9 mouse cellular contexts compared by ENCODE assay signal in genomic region chr14:121446951-121447350, GRCm38 (mm10). TPM values are rescaled to one million over a fixed set of nuclear protein-coding genes. Genes with fewer than 3 reads are reported as not detected.
A peak's percentile ranks its signal among the peaks of the same experiment; 100 is the strongest.
DNase-seq lines count a peak whose midpoint lies in the region; ATAC-seq and TF ChIP-seq lines count a peak whose summit lies in the region.
"Had no signal": no experiment of that assay in that cellular context is flagged by ENCODE, and none has a peak within 500 bp of the region (broad histone marks: within the 10 kb centered on the region; RNA-seq: fewer than 3 reads in every experiment).

No protein-coding gene starts in this region.

- 0 out of 2 replicates have a peak overlapping the region, but pooled peaks have one; percentile 16 for H3K9ac ChIP-seq in heart, embryonic 11.5 days (ENCODE audit: low read depth, low read length)
- H3K9ac ChIP-seq in ES-E14 (ENCODE audit: insufficient read depth, low read depth, low read length, poor library complexity, severe bottlenecking) = no peak overlapping the region
- no peak overlapping the region for H3K9ac ChIP-seq in embryonic facial prominence, embryonic 11.5 days (replicated peaks; ENCODE audit: low read length)
- no peak overlapping the region for H3K9ac ChIP-seq in intestine, embryonic 16.5 days (ENCODE audit: low read depth, low read length)
- peak overlapping the region; percentile 58 for H3K9ac ChIP-seq in neural tube, embryonic 13.5 days

- H3K4me1 ChIP-seq in heart, embryonic 11.5 days (ENCODE audit: control insufficient read depth, insufficient read depth, low read length) = peaks cover 12% of the 10 kb centered on the region
- H3K4me1 ChIP-seq in ES-E14 (ENCODE audit: control insufficient read depth in 2 of 2, insufficient read depth in 2 of 2, low read length in 2 of 2, poor library complexity in 1 of 2) = no peaks in the 10 kb centered on the region
- peaks cover 2% of the 10 kb centered on the region; the same call in 1 of the 2 replicates for H3K4me1 ChIP-seq in embryonic facial prominence, embryonic 11.5 days (ENCODE audit: control insufficient read depth, insufficient read depth, low read length)
- H3K4me1 ChIP-seq in intestine, embryonic 16.5 days (ENCODE audit: control insufficient read depth, insufficient read depth, low read length) = peaks cover 3% of the 10 kb centered on the region; the same call in 1 of the 2 replicates
- H3K4me1 ChIP-seq in neural tube, embryonic 13.5 days (replicated peaks) = peaks cover 11% of the 10 kb centered on the region

- no peaks in the 10 kb centered on the region for H3K9me3 ChIP-seq in heart, embryonic 11.5 days (replicated peaks; ENCODE audit: control insufficient read depth, low read length)
- no peaks in the 10 kb centered on the region for H3K9me3 ChIP-seq in ES-E14 (ENCODE audit: control insufficient read depth, insufficient read depth, low read depth, low read length)
- no peaks in the 10 kb centered on the region for H3K9me3 ChIP-seq in embryonic facial prominence, embryonic 11.5 days (replicated peaks; ENCODE audit: control insufficient read depth, low read length)
- no peaks in the 10 kb centered on the region for H3K9me3 ChIP-seq in intestine, embryonic 16.5 days (ENCODE audit: control insufficient read depth, low read length)
- no peaks in the 10 kb centered on the region for H3K9me3 ChIP-seq in neural tube, embryonic 13.5 days

- DNase-seq in heart, postnatal 10 days = no peak
- DNase-seq in ES-E14 (ENCODE audit: low read depth, low spot score) = peak; percentile 58
- DNase-seq in embryonic facial prominence, embryonic 11.5 days (ENCODE audit: low spot score) = peak; percentile 68
- DNase-seq in urinary bladder, postnatal 14 days (ENCODE audit: low spot score) = no peak
- no peak for DNase-seq in T-cell, adult 2 months (ENCODE audit: low spot score)

- H3K36me3 ChIP-seq in heart, embryonic 11.5 days (ENCODE audit: control insufficient read depth, insufficient read depth, low read length) = no peaks in the 10 kb centered on the region
- no peaks in the 10 kb centered on the region for H3K36me3 ChIP-seq in ES-E14 (ENCODE audit: control insufficient read depth, insufficient read depth, low read length, poor library complexity, severe bottlenecking)
- no peaks in the 10 kb centered on the region for H3K36me3 ChIP-seq in embryonic facial prominence, embryonic 11.5 days (replicated peaks; ENCODE audit: control insufficient read depth, insufficient read depth, low read depth, low read length)
- H3K36me3 ChIP-seq in intestine, embryonic 16.5 days (ENCODE audit: control insufficient read depth, insufficient read depth, low read length) = no peaks in the 10 kb centered on the region
- no peaks in the 10 kb centered on the region for H3K36me3 ChIP-seq in neural tube, embryonic 13.5 days

- H3K27ac ChIP-seq in heart, embryonic 11.5 days (ENCODE audit: low read depth, low read length) = 0 out of 2 replicates have a peak overlapping the region, but pooled peaks have one; percentile 29
- H3K27ac ChIP-seq in ES-E14 (ENCODE audit: insufficient read depth, low read depth, low read length, poor library complexity, severe bottlenecking) = no peak overlapping the region
- H3K27ac ChIP-seq in embryonic facial prominence, embryonic 11.5 days (replicated peaks; ENCODE audit: low read depth, low read length) = no peak overlapping the region
- no peak overlapping the region for H3K27ac ChIP-seq in intestine, embryonic 16.5 days (ENCODE audit: low read length)
- H3K27ac ChIP-seq in neural tube, embryonic 13.5 days (replicated peaks) = no peak overlapping the region
- H3K27ac ChIP-seq: macrophage had no signal

- peak overlapping the region; percentile 58 for H3K4me2 ChIP-seq in heart, embryonic 11.5 days
- no peak overlapping the region for H3K4me2 ChIP-seq in embryonic facial prominence, embryonic 11.5 days (ENCODE audit: low read depth, low read length)
- no peak overlapping the region for H3K4me2 ChIP-seq in intestine, embryonic 16.5 days (ENCODE audit: low read depth, low read length)
- H3K4me2 ChIP-seq in neural tube, embryonic 13.5 days = peak overlapping the region; percentile 54

- peak; percentile 85 for ATAC-seq in heart, embryonic 11.5 days (replicated peaks; ENCODE audit: insufficient number of reproducible peaks, low FRiP score, low TSS enrichment)
- ATAC-seq in embryonic facial prominence, embryonic 11.5 days (replicated peaks; ENCODE audit: insufficient number of reproducible peaks, low FRiP score, low TSS enrichment, low read depth) = peak; percentile 88
- ATAC-seq in intestine, embryonic 16.5 days = peak; percentile 71
- ATAC-seq in neural tube, embryonic 13.5 days (ENCODE audit: low read depth) = peak; percentile 92

- 3% methylated on average over 9 of the region's 9 CpGs for WGBS in heart, embryonic 11.5 days (ENCODE audit: insufficient replicate concordance)
- 17% methylated on average over 9 of the region's 9 CpGs for WGBS in embryonic facial prominence, embryonic 11.5 days
- 18% methylated on average over 9 of the region's 9 CpGs for WGBS in intestine, embryonic 16.5 days
- 18% methylated on average over 9 of the region's 9 CpGs for WGBS in neural tube, embryonic 13.5 days

- intact Hi-C loops in heart, postnatal 10 days (cut with DNase I) = no loop called here

- in situ Hi-C loops in ES-E14 (cut with MboI; ENCODE audit: low sequenced_read_pairs in 2 of 2, unreplicated experiment in 2 of 2) = loop anchor here (25.0 kb wide), 2 partner anchors 185 to 485 kb away; no protein-coding TSS in a partner anchor

- peak overlapping the region; percentile 12; the same call in 1 of the 2 replicates for H3K4me3 ChIP-seq in heart, embryonic 11.5 days (ENCODE audit: low read depth, low read length)
- peak overlapping the region in 1 of 2 experiments; percentile 77; a peak in 2 of 4 replicates for H3K4me3 ChIP-seq in ES-E14 (ENCODE audit: insufficient read depth in 1 of 2, low read depth in 1 of 2, low read length in 2 of 2, poor library complexity in 1 of 2, severe bottlenecking in 1 of 2)
- no peak overlapping the region for H3K4me3 ChIP-seq in embryonic facial prominence, embryonic 11.5 days (ENCODE audit: low read depth, low read length)
- H3K4me3 ChIP-seq in intestine, embryonic 16.5 days (ENCODE audit: low read length) = no peak overlapping the region
- H3K4me3 ChIP-seq in neural tube, embryonic 13.5 days = peak overlapping the region; percentile 30

- H3K27me3 ChIP-seq in heart, embryonic 11.5 days (ENCODE audit: control insufficient read depth, insufficient read depth, low read length) = no peaks in the 10 kb centered on the region
- no peaks in the 10 kb centered on the region for H3K27me3 ChIP-seq in embryonic facial prominence, embryonic 11.5 days (ENCODE audit: control insufficient read depth, insufficient read depth, low read length)
- H3K27me3 ChIP-seq in intestine, embryonic 16.5 days (replicated peaks; ENCODE audit: control insufficient read depth, insufficient read depth, low read length) = no peaks in the 10 kb centered on the region
- H3K27me3 ChIP-seq in neural tube, embryonic 13.5 days = no peaks in the 10 kb centered on the region

TF ChIP-seq in ES-E14, 5 proteins besides CTCF, POLR2A, EP300 and RAD21:
- TF ChIP-seq MAFK (IDR thresholded peaks at IDR 0.05; ENCODE audit: insufficient read depth, low read depth, low read length) = no peak
- no peak for TF ChIP-seq HCFC1 (IDR thresholded peaks at IDR 0.05; ENCODE audit: borderline replicate concordance, insufficient read depth, low read length)
- peak; percentile 86 for TF ChIP-seq CHD2 (IDR thresholded peaks at IDR 0.05; ENCODE audit: low read depth, low read length)
- TF ChIP-seq ZNF384 (IDR thresholded peaks at IDR 0.05; ENCODE audit: low read depth, low read length) = no peak
- no peak for TF ChIP-seq ZC3H11A (IDR thresholded peaks at IDR 0.05; ENCODE audit: borderline replicate concordance, low read depth, low read length)

RNA-seq across cellular contexts. Expression of gene Slc15a1, which starts 58.1 kb away (rescaled TPM):
- polyA plus RNA-seq in heart, embryonic 11.5 days (2014; fragmentation: Nextera tagmentation; extraction: Ambion mirVana) = not detected in 2 replicates
- not detected for total RNA-seq in heart, postnatal 10 days (2021)
- total RNA-seq in ES-E14 (2012; rRNA removed) = 4.6 and 13.2 TPM in 2 replicates
- not detected in 2 replicates for polyA plus RNA-seq in embryonic facial prominence, embryonic 11.5 days (2014; fragmentation: Nextera tagmentation; extraction: Ambion mirVana)
- 12.6 and 18.7 TPM in 2 replicates for polyA plus RNA-seq in intestine, embryonic 16.5 days (2015; fragmentation: Nextera tagmentation; extraction: Ambion mirVana)
- not detected in 2 replicates for polyA plus RNA-seq in neural tube, embryonic 13.5 days (2015; fragmentation: Nextera tagmentation; extraction: Ambion mirVana)
- polyA plus RNA-seq: macrophage had no signal

Comparison
In these comparisons a context has a peak if more than half of its experiments do, and no peak if none do; other contexts are left out.
1. H3K4me2 ChIP-seq: peak in heart, embryonic 11.5 days (single experiment) and neural tube, embryonic 13.5 days (single experiment); none in embryonic facial prominence, embryonic 11.5 days (single experiment) and intestine, embryonic 16.5 days (single experiment).
2. H3K4me3 ChIP-seq: peak in heart, embryonic 11.5 days (single experiment) and neural tube, embryonic 13.5 days (single experiment); none in embryonic facial prominence, embryonic 11.5 days (single experiment) and intestine, embryonic 16.5 days (single experiment).
3. H3K9ac ChIP-seq: peak in heart, embryonic 11.5 days (single experiment) and neural tube, embryonic 13.5 days (single experiment); none in ES-E14 (single experiment), embryonic facial prominence, embryonic 11.5 days (single experiment) and intestine, embryonic 16.5 days (single experiment).
4. DNase-seq: peak in ES-E14 (single experiment) and embryonic facial prominence, embryonic 11.5 days (single experiment); none in heart, postnatal 10 days (0 of 2), urinary bladder, postnatal 14 days (single experiment) and T-cell, adult 2 months (single experiment).
5. RNA of gene Slc15a1, which starts 58.1 kb away (polyA plus RNA-seq): 12.6 to 18.7 TPM in intestine, embryonic 16.5 days; not detected in heart, embryonic 11.5 days, not detected in neural tube, embryonic 13.5 days and not detected in embryonic facial prominence, embryonic 11.5 days; every median in the first group is over 10 times any median in the second.
6. Peak in every context shown above with its lines, with median percentiles within 50 percentile points of each other: ATAC-seq.